Mouse (Mus musculus): Measurements from ENCODE around the gene 2310030G06Rik. TPM values are rescaled to one million over a fixed set of nuclear protein-coding genes. Genes with fewer than 3 reads are reported as not detected.

Gene 2310030G06Rik
- polyA plus RNA-seq, 1 experiment = 1.5 TPM

DNA sequence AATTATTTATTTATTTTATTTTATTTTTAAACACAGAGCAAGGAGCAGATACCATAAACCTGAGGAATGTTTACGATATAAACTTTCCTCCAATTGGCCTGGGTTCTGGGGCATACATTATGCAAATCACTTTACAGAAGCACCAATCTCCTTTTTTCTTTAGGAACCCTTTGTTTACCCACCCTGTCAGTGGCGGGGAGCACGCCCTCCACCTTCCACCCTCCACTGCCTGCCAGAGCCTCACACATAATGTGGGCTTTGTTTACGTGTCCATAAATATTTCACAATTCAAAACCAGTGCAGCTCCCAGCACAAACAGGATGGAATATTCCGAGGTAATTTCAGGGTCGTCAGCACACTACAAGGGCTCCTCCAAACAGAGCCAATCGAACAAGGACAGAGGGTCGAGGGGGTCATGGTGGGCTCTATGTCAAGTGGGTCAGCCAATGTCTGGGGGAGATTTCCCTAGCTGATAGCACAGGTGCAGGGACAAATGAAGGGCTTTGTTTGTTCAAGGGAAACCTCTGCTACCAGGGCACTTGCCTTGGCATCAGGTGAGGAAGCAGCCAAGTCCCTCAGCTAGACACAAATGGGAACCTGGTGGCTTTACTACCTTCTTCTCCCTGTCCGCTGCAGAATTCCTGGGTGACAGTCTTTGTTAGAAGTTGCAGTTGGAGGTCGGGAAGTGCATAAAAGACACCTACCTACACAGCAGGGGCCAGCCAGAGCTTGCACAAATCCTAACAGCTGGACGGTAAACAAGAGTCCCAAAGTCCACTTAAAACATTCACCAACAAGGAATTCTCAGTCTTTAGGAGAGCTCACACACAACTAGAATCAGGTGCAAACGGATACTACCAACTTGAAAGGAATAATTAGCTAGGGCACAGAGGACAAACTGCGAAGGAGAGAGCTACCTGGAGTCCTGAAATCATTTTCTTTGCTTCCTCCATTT is 53.4 kb downstream of the 2310030G06Rik start:
- peaks cover 12% of the 10 kb centered on the region for H3K4me1 ChIP-seq
- TF ChIP-seq GATA1 (IDR thresholded peaks at IDR 0.05; ENCODE audit: borderline replicate concordance, low read length) = no peak
- peaks cover 54% of the 10 kb centered on the region for H3K27me3 ChIP-seq (replicated peaks)
- H3K36me3 ChIP-seq (replicated peaks; ENCODE audit: low read length) = no peaks in the 10 kb centered on the region
- H3K9me3 ChIP-seq = no peaks in the 10 kb centered on the region
- no peak overlapping the region for H3K4me3 ChIP-seq (replicated peaks)

Other genes starting within 250 kb of the 2310030G06Rik start
- gene Pts, start 217.8 kb downstream of the 2310030G06Rik start, polyA plus RNA-seq (2012; ENCODE audit: insufficient read depth, low replicate concordance) = 15.7 TPM in 1 of 2 replicates, not detected in the other
- gene Il18, start 191.7 kb downstream of the 2310030G06Rik start, polyA plus RNA-seq (2012; ENCODE audit: insufficient read depth, low replicate concordance) = 2.0 TPM in 1 of 2 replicates, not detected in the other
- 0.09 TPM in 1 of 2 replicates, not detected in the other for gene Bco2, start 191.4 kb downstream of the 2310030G06Rik start, polyA plus RNA-seq (2012; ENCODE audit: insufficient read depth, low replicate concordance)
- gene Tex12, start 185.2 kb downstream of the 2310030G06Rik start, polyA plus RNA-seq (2012; ENCODE audit: insufficient read depth, low replicate concordance) = not detected in 2 replicates
- 6.3 and 16.9 TPM in 2 replicates for gene Sdhd, start 142.7 kb downstream of the 2310030G06Rik start, polyA plus RNA-seq (2012; ENCODE audit: insufficient read depth, low replicate concordance)
- gene Timm8b, start 142.6 kb downstream of the 2310030G06Rik start, polyA plus RNA-seq (2012; ENCODE audit: insufficient read depth, low replicate concordance) = 8.5 and 23.8 TPM in 2 replicates
- 0.19 TPM in 1 of 2 replicates, not detected in the other for gene Pih1d2, start 129.2 kb downstream of the 2310030G06Rik start, polyA plus RNA-seq (2012; ENCODE audit: insufficient read depth, low replicate concordance)
- gene Nkapd1, start 129.1 kb downstream of the 2310030G06Rik start, polyA plus RNA-seq (2012; ENCODE audit: insufficient read depth, low replicate concordance) = 2.9 and 3.9 TPM in 2 replicates
- 10.9 and 18.4 TPM in 2 replicates for gene Dlat, start 86.8 kb downstream of the 2310030G06Rik start, polyA plus RNA-seq (2012; ENCODE audit: insufficient read depth, low replicate concordance)
- not detected in 2 replicates for gene Dixdc1, start 7.0 kb downstream of the 2310030G06Rik start, polyA plus RNA-seq (2012; ENCODE audit: insufficient read depth, low replicate concordance)
- not detected in 2 replicates for gene Cryab, start 4.8 kb upstream of the 2310030G06Rik start, polyA plus RNA-seq (2012; ENCODE audit: insufficient read depth, low replicate concordance)
- not detected in 2 replicates for gene Hspb2, start 5.8 kb upstream of the 2310030G06Rik start, polyA plus RNA-seq (2012; ENCODE audit: insufficient read depth, low replicate concordance)
- gene Fdxacb1, start 21.7 kb upstream of the 2310030G06Rik start, polyA plus RNA-seq (2012; ENCODE audit: insufficient read depth, low replicate concordance) = 0.38 TPM in 1 of 2 replicates, not detected in the other
- 2.0 and 9.5 TPM in 2 replicates for gene Alg9, start 28.5 kb upstream of the 2310030G06Rik start, polyA plus RNA-seq (2012; ENCODE audit: insufficient read depth, low replicate concordance)
- 1.3 and 8.7 TPM in 2 replicates for gene 1110032A03Rik, start 29.0 kb upstream of the 2310030G06Rik start, polyA plus RNA-seq (2012; ENCODE audit: insufficient read depth, low replicate concordance)
- 1.4 and 1.9 TPM in 2 replicates for gene Ppp2r1b, start 98.8 kb upstream of the 2310030G06Rik start, polyA plus RNA-seq (2012; ENCODE audit: insufficient read depth, low replicate concordance)

Measured in megakaryocyte, embryonic 14.5 days (primary cell).